Mouse (Mus musculus) neural tube, embryonic 14.5 days (tissue): ENCODE results near the gene Urb1. TPM values are rescaled to one million over a fixed set of nuclear protein-coding genes. Genes with fewer than 3 reads are reported as not detected.

Experiments used
- ATAC-seq: fragments of 200-750 bp; cut with Nextera tagmentation; 2 replicates; pipeline ENCODE4 v1.8.0; 2017; ENCODE audit warnings: low read depth, mild to moderate bottlenecking, moderate TSS enrichment, moderate library complexity
- H3K27ac ChIP-seq: fragments of 300-500 bp; sonication (generic); 2 replicates; pipeline ENCODE4 v1.5.1; 2014; ENCODE audit warnings: low read depth, mild to moderate bottlenecking, control low read depth, low read length, moderate library complexity, mixed read lengths
- H3K27me3 ChIP-seq: fragments of 300-500 bp; sonication (generic); 2 replicates; pipeline ENCODE4 v1.6.1; 2014; ENCODE audit warnings: low read length; ENCODE audit not compliant: control insufficient read depth, insufficient read depth
- H3K36me3 ChIP-seq: fragments of 300-500 bp; sonication (generic); 2 replicates; pipeline ENCODE4 v1.6.1; 2014; ENCODE audit warnings: low read length, mixed read lengths; ENCODE audit not compliant: control insufficient read depth, insufficient read depth
- H3K4me1 ChIP-seq: fragments of 300-500 bp; sonication (generic); 2 replicates; pipeline ENCODE4 v1.6.1; 2014; ENCODE audit warnings: low read length; ENCODE audit not compliant: control insufficient read depth, insufficient read depth
- H3K4me2 ChIP-seq: fragments of 300-500 bp; sonication (generic); 2 replicates; pipeline ENCODE4 v1.6.1; 2014; ENCODE audit warnings: mild to moderate bottlenecking, low read depth, low read length, control low read depth
- H3K4me3 ChIP-seq: fragments of 300-500 bp; sonication (generic); 2 replicates; pipeline ENCODE4 v1.5.1; 2014; ENCODE audit warnings: low read depth, low read length, control low read depth, mixed read lengths
- H3K9ac ChIP-seq: fragments of 300-500 bp; sonication (generic); replicated peaks from 2 replicates; pipeline ENCODE4 v1.6.1; 2014; ENCODE audit warnings: low read depth, mild to moderate bottlenecking, control low read depth, low read length, mixed read lengths
- H3K9me3 ChIP-seq: fragments of 300-500 bp; sonication (generic); 2 replicates; pipeline ENCODE4 v1.6.1; 2016; ENCODE audit warnings: low read length; ENCODE audit not compliant: control insufficient read depth
- WGBS: fragments of 180-500 bp; shearing (Covaris S2); extraction: QIAGEN DNeasy Blood & Tissue Kit; methylation state at CpG from one replicate; pipeline ENCODE4 v1.1.7; 2014; 5-methylcytosine and 5-hydroxymethylcytosine counted together
- polyA plus RNA-seq: library from polyadenylated mRNA; unstranded; fragments of >200 nt; fragmentation: Nextera tagmentation; extraction: Ambion mirVana; gene quantifications from 2 replicates; pipeline ENCODE4 v1.2.1, GENCODE M21; 2014

Gene Urb1
- polyA plus RNA-seq, 1 experiment from 2014 or later = 13.4 TPM

GRCm38 (mm10) chr16:90738092-90738956, 71.9 kb downstream of the Urb1 start, which contains the start of gene Mrap:
Mrap (plus strand) TSS chr16:90738207.
- 89% methylated on average over 26 of the region's 26 CpGs for WGBS
- H3K27me3 ChIP-seq = no peaks in the 10 kb centered on the region
- H3K4me3 ChIP-seq = no peak within 1 kb of the TSS
- ATAC-seq = no peak
- no peak within 1 kb of the TSS for H3K4me2 ChIP-seq
- H3K9me3 ChIP-seq = no peaks in the 10 kb centered on the region
- H3K4me1 ChIP-seq = peaks cover 4% of the 10 kb centered on the region; the same call in 1 of the 2 replicates
- H3K36me3 ChIP-seq = no peaks in the 10 kb centered on the region
- no peak within 1 kb of the TSS for H3K9ac ChIP-seq
- H3K27ac ChIP-seq = no peak within 1 kb of the TSS

DNA sequence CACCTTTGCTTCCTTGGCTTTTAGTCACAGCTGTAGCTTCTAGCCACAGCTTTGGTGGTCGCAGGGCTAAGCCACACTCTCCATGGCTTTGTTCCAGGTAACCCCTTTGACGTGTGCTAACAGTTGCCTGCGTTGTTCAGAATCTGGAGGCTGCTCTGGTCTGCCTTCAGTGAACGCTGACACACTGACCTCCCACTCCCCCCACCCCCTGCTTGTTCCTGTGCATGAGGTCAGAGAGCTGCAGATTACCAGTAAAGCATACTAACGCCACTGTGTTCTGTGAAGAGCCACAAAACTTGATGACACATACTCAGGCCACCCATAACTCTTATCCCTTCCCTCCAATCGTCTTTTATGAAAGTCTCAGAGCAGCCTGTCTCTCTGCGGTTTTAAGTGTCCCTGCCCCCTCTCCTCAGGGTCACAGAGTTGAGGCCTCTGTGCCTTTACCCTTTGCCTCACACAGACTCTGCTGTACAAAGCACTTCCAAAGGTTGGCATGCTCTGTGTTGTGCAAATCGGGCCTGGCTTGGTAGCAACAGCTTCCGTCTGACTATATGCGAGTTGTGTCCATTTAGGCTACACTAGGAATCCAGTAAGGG, 73.4 kb downstream of the Urb1 start:
- Histone ChIP-seq H3K27ac (no peak overlapping the region), H3K9me3 (no peaks in the 10 kb centered on the region), H3K9ac (no peak overlapping the region), H3K36me3 (no peaks in the 10 kb centered on the region), H3K4me1 (peaks cover 4% of the 10 kb centered on the region; the same call in 1 of the 2 replicates), H3K4me2 (no peak overlapping the region), H3K4me3 (no peak overlapping the region), H3K27me3 (no peaks in the 10 kb centered on the region)
- ATAC-seq = no peak
- WGBS = 62% methylated on average over 10 of the region's 10 CpGs

- H3K4me3 ChIP-seq = no peak overlapping the region
- WGBS = 82% methylated on average over 4 of the region's 4 CpGs
Observed at GRCm38 (mm10) chr16:90735611-90736010, 74.6 kb downstream of the Urb1 start.

DNA sequence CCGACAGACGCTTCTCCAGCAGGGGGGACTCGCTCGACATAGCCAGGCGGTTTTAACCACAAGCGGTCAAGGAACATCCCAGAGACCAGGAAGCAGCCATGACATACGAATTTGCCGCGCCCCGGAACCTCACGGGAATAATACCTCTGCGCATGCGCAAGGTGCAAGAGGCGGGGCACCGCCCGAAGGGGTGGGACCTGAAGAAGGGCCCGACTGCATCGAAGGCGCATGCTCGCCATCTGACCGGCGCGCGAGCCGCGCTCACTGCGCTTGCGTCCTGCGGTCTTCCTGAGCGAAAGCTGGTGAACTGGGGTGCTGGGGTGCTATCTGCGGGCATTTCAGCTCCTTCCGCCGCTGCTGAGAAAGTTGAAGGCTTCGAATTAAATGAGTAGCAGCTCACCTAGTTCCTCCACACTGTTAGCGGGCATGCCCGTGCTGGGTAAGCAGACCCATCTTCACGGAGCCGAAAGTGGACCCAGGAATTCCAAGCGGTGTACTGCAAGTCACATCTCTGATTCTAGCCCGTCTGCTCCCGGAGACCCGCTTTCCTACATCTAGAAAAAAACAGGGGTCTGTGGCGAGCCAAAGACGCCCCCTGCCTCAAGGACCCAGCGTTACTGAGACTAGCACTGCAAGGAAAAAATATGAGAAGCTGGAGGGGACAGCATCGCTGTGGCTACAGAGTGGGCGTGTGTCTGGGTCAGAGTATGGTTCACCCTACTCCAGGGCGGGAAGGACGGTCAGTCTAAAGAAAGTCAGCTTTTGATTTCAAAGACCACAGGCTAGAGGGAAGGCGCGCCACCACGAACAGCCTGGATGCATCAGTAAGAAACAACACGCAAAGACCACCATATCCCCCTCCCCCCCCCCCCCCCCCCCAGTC, 82.7 kb downstream of the Urb1 start, which contains the start of gene Mis18a:
Mis18a (minus strand) TSS at position 172 of the 883 bp plus-strand sequence.
- H3K4me3 ChIP-seq = peak within 1 kb of the TSS; percentile 68
- ATAC-seq = peak; percentile 96
- peaks cover 4% of the 10 kb centered on the region for H3K4me1 ChIP-seq
- WGBS = under 1% methylated on average over 53 of the region's 53 CpGs
- H3K4me2 ChIP-seq = peak within 1 kb of the TSS; percentile 97
- no peaks in the 10 kb centered on the region for H3K27me3 ChIP-seq
- H3K36me3 ChIP-seq = no peaks in the 10 kb centered on the region
- H3K9ac ChIP-seq = peak within 1 kb of the TSS; percentile 60
- no peaks in the 10 kb centered on the region for H3K9me3 ChIP-seq
- H3K27ac ChIP-seq = peak within 1 kb of the TSS; percentile 80

More at GRCm38 (mm10) chr16:90735611-90736010, 74.6 kb downstream of the Urb1 start:
- Histone ChIP-seq H3K27me3 (no peaks in the 10 kb centered on the region), H3K36me3 (no peaks in the 10 kb centered on the region), H3K9ac (no peak overlapping the region), H3K9me3 (no peaks in the 10 kb centered on the region), H3K4me1 (no peaks in the 10 kb centered on the region), H3K4me2 (no peak overlapping the region), H3K27ac (no peak overlapping the region)
- no peak for ATAC-seq

GRCm38 (mm10) chr16:90726600-90727227, 83.5 kb downstream of the Urb1 start:
- Histone ChIP-seq H3K9ac (peak overlapping the region; percentile 48), H3K9me3 (no peaks in the 10 kb centered on the region), H3K27ac (no peak overlapping the region), H3K36me3 (no peaks in the 10 kb centered on the region), H3K4me2 (peak overlapping the region; percentile 97), H3K4me1 (peaks cover 4% of the 10 kb centered on the region), H3K27me3 (no peaks in the 10 kb centered on the region), H3K4me3 (peak overlapping the region; percentile 68)
- WGBS = 7% methylated on average over 38 of the region's 38 CpGs
- peak; percentile 56 for ATAC-seq

DNA sequence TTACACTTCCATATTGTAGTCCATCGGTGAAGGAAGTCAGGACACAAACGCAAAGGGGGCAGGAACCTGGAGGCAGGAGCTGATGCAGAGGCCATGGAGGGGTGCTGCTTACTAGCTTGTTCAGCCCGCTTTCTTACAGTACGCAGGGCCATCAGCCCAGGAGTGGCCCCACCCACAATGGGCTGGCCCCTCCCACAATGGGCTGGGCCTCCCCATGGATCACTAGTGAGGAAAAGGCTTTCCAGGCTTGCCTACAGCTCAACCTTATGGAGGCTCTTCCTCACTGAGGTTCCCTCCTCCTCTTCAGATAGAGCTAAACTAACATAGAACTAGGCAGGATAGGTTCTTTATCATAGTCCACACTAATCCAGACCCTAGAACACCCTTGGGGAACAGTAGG, 86.2 kb downstream of the Urb1 start:
- peaks cover 4% of the 10 kb centered on the region for H3K4me1 ChIP-seq
- no peaks in the 10 kb centered on the region for H3K9me3 ChIP-seq
- H3K36me3 ChIP-seq = no peaks in the 10 kb centered on the region
- H3K4me2 ChIP-seq = no peak overlapping the region
- H3K27ac ChIP-seq = no peak overlapping the region
- ATAC-seq = no peak
- no peak overlapping the region for H3K4me3 ChIP-seq
- H3K9ac ChIP-seq = no peak overlapping the region
- no peaks in the 10 kb centered on the region for H3K27me3 ChIP-seq
- 98% methylated on average over 4 of the region's 4 CpGs for WGBS

DNA sequence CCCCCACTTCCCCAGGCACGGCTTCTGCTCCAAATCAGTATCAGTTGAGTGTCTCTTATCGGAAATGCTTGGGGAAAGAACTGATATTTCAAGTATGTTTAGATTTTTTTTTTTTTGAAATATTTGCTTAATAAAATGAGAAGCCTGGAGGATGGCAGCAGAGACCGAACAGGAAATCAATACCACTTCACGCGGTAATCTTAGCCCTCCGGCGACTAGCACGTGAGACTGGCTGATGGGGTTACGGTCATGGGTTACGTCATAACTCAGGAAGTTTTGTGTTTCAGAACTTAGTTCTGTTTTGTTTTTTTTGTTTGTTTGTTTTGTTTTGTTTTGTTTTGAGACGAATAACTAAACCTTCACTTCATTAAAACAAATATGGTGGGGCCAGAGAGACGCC, 99.9 kb downstream of the Urb1 start:
- Histone ChIP-seq H3K9me3 (no peaks in the 10 kb centered on the region), H3K27me3 (no peaks in the 10 kb centered on the region), H3K4me3 (peak overlapping the region; percentile 26), H3K9ac (peak overlapping the region; percentile 44), H3K4me2 (peak overlapping the region; percentile 50), H3K4me1 (peaks cover 11% of the 10 kb centered on the region), H3K36me3 (no peaks in the 10 kb centered on the region), H3K27ac (peak overlapping the region; percentile 75)
- WGBS = 67% methylated on average over 12 of the region's 12 CpGs
- ATAC-seq = no peak

DNA sequence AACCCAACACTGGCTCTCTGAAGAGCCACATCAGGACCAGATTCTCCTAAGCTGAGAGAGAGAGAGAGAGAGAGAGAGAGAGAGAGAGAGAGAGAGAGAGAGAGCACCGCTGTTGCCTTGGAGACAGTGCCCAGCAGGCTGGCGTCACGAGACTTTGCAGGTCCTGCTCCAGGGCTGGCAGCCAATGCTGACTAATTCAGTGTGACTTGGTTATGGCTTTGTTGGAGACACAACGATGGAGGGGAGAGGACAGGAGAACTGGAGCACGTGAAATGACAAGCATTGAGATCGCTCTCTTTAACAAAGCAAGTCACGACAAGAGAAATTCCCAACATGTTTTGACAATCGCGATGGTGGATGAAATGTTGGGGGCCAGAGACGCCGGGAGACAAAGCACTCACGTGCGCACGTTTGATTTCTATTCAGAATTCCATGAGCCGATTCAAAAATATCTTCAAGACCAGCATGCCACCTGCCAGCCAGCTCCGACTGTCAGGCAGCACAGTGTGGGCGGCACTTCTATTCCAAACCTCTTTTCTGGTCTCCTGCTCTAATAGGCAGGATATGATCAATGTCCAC, 100.4 kb downstream of the Urb1 start:
- no peaks in the 10 kb centered on the region for H3K27me3 ChIP-seq

More for the DNA sequence above, 100.4 kb downstream of the Urb1 start:
- Histone ChIP-seq H3K27ac (peak overlapping the region; percentile 75), H3K4me2 (peak overlapping the region; percentile 50), H3K4me1 (peaks cover 11% of the 10 kb centered on the region), H3K9ac (peak overlapping the region; percentile 44), H3K9me3 (no peaks in the 10 kb centered on the region), H3K36me3 (no peaks in the 10 kb centered on the region), H3K4me3 (peak overlapping the region; percentile 26)
- 19% methylated on average over 17 of the region's 17 CpGs for WGBS
- peak; percentile 91 for ATAC-seq
